Mouse (Mus musculus) spleen, adult 2 months (tissue): ENCODE data around the gene Col6a2.

Source experiments
- CTCF ChIP-seq: fragments of 200-500 bp; IDR thresholded peaks from 2 replicates; pipeline ENCODE4 v1.5.1; 2011; ENCODE audit warnings: mild to moderate bottlenecking, inconsistent platforms; ENCODE audit not compliant: insufficient read depth, insufficient read length, insufficient replicate concordance; ENCODE audit errors: extremely low read depth
- POLR2A ChIP-seq: fragments of 200-500 bp; IDR thresholded peaks from 2 replicates; pipeline ENCODE4 v1.6.1; 2011; ENCODE audit warnings: low read depth, low read length, inconsistent platforms

GRCm38 (mm10) chr10:76642628-76643434, 19.4 kb upstream of the Col6a2 start:
- no peak for TF ChIP-seq POLR2A
- no peak for TF ChIP-seq CTCF
